Mouse (Mus musculus) kidney, adult 11 months (tissue): ENCODE data around the gene Ppp2r5a.

Experiments used
- DNase-seq: peaks from one replicate; pipeline ENCODE4 v3.0.0; 2022

Ppp2r5a gene

DNA sequence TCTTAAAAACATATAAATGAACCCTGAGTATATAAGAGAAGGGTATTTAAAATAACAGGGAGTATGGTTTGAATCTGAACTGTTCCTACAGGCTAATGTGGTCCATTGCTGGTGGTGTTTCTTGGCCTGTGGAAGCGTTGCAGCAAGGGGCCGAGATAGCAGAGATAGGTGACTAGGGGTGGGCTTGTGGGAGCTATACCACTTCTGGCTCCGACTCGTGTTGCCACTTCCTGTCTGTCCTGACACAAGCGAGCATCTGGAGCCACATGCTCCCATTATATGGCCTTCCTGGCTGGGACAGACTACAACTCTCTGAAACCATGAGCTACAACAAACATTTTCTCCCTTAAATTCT is 27.5 kb downstream of the Ppp2r5a start:
- DNase-seq = no peak

DNA sequence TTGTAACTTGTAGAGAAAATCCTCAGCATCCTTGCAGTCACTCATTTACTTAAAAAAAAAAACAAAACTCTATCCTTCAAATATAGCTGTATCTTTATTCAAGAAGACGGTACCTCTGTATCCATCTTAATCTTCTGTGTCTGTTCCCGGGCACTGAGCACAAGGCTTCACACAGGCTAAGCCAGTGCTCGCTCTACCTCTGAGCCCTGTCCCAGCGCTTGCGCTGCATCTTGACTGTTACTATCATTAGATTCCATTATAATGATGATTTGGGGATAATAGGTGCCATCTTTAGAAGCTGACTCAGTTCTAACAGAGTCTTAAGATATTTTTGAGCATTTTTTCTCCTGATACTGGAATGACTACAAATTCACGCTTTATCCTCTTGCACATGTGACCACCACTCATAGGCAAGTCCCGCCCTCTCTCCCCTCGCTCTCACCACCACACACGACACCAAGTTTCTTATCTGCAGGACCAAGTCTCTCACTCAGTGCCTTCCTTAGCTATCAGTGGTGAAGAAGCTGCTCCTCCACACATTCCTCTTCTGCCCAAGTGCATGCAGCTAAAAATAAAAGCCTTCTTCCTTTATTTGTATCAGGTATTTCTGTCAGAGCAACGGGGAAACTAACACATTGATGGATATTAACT is 28.0 kb downstream of the Ppp2r5a start:
- DNase-seq = no peak

DNA sequence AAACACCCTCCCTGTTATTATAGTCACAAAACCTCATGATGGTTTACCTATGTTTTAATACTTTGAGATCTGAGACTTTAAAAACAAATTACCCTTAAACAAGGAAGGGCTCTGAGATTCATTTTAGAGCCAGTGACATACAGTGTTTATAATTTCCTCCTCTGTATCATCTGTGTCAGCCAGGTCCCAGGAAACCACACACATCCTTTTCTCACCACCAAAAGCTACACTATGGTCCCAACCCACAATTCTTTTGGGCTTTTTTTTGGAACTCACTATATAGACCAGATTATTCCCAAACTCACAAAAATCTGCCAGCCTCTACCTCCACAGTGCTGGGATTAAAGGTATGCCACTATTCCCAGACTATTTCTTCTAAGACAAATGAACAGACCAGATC is 33.9 kb downstream of the Ppp2r5a start:
- no peak for DNase-seq

DNA sequence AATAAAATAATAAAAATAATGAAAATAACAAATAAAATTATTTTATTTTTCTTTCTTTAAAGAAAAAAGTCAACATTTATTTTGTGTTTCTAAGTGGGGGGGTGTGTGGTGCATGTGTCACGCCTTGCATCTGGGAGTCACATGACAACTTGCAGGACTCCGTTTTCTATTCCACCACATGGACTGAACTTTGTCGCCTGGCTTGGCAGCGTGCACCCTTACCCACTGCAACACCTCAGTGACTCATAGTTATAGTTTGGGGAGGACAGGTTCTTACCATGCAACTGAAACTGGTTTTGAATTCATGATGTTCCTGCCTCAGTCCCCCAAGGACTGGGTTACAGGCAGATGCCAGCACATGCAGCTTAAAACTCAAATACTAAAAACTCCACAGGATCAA is 34.9 kb downstream of the Ppp2r5a start:
- peak; percentile 65 for DNase-seq

DNA sequence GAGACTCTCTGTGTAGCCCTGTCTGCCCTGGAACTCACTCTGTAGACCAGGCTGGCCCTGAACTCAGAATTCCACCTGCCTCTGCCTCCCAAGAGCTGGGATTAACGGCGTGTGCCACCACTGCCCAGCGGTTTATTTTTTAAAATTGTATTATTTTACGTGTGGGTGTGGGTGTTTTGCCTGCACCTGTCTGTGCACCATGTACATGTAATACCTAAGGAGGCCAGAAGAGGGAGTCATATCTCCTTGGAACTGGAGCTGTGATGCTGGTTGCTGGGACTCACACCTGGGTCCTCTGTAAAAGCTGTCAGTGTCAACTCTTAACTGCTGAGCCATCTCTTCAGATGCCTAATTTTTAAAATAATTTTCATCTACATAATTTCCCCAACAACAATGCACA is 38.6 kb downstream of the Ppp2r5a start:
- no peak for DNase-seq

DNA sequence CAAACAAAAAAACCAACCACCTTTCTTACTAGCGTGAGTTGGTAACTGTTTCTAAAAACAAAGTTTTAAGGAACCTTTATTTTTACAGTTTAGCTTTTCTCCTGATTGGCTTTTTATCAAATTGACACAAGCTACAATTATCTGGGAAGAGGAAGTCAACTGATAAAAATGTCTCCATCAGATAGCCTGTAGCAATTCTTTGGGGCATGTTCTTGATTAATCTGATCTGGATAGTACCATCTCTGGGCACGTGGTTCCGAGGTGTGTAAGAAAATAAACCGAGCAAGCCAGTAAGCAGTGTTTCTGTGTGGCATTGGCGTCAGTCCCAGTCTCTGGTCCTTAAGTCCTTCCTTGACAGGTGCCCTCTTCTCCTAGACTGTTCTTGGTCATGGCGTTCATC is 40.7 kb downstream of the Ppp2r5a start:
- DNase-seq = no peak

DNA sequence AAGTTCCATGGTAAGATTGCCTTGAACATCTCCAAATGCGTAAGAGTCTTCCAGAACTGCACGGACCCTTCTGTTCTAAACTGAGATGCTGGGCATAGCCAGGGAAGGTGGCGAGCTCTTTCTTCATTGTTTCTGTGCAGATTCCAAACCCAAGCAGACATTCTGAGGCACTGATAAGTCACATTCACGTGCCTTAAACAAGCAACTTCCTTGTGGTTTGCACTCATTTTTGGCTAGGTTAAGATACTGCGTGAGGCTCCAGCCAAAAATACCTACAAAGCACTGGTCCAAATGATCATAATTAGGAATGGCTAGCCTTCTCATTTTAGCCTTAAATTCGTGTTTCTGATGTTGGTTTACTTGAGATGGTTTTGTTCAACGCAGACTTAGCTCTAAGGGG is 43.6 kb downstream of the Ppp2r5a start:
- DNase-seq = no peak

DNA sequence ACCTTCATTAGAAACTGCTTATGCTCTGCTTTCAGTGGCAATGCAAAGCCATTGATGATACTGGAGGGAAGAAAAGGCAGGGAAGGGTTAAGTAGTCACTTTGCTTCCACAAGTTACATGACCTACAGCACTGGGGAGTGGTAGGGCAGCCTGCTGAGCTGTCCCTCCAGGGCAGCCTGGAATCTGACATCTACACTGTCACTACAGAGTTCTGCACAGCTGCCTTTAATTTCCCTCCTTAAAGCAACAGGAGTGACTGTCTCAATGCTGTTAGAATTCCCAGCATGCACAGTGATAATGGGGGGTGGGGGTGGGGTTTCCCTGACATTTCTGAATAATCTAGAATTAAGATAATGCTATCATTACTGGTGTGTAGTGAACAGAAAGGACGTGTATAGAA is 46.1 kb downstream of the Ppp2r5a start:
- no peak for DNase-seq

DNA sequence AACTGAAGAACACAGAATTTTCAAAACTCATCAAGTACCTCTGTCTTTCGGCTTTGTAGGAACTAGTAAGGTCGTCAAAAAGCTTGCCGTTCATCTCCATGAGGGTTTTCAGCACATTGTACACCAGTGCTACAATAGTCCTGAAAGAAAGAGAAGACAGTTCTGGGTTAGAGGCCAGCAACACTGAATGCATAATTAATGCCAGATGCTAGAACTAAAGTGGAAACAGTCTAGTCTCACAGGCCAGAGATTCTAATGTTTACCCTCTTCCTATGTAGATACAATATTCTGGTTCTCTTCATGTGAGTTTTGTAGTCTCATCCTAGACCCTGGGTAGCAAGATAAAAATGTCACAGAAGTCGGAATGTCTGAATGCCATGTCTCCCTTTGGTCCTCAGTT is 49.2 kb downstream of the Ppp2r5a start:
- DNase-seq = no peak

DNA sequence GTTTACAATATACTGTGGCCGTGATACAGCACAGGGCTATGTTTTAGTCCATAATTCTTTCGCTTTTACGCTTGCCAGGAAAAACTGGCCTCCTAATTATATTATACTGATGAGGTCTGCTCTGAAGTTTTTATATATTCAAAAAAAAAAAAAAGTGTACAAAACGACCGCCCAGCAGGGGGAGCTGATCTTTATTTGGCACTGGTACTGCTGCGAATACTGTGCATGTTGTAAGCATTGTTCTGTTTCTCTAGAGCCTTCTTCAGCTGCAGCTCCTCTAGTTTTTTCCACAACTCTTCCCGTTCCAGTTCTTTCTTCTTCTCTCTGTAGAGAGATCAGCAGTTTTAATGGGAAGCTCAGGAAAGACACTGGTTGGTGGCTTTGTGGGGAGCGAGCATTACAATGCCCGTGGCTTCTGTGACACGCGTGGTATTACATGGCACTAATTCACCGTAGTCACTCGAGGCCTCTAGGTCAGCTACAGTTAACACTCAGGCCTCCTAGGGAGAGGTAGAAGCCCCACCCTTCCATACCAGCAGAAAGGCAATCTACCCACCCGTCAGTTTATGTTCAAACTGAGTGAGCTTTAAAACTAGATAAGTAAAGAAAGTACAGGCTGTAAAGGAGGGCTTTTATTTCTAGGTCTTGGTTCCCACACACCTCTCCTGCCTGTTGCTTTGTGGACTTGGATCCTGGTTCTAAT is 50.1 kb downstream of the Ppp2r5a start:
- no peak for DNase-seq

DNA sequence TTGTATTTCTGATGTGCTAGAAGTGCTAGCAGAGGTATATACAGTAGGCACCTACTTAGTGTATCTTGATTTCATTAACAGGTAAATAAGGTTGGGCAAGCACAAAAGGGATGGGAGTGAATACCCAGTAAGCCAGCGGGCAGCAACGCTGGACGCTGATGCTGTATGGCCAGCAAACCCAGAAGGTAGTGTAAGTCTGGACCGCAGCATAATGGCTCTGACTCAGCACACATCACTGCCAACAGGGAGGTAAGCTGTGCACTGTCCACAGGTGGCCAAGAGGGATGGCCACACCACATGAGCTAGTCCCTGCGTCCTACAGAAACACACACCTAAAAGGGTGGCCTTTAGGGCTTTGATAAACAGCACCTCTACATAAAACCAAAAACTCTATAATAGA is 52.7 kb downstream of the Ppp2r5a start:
- DNase-seq = no peak

DNA sequence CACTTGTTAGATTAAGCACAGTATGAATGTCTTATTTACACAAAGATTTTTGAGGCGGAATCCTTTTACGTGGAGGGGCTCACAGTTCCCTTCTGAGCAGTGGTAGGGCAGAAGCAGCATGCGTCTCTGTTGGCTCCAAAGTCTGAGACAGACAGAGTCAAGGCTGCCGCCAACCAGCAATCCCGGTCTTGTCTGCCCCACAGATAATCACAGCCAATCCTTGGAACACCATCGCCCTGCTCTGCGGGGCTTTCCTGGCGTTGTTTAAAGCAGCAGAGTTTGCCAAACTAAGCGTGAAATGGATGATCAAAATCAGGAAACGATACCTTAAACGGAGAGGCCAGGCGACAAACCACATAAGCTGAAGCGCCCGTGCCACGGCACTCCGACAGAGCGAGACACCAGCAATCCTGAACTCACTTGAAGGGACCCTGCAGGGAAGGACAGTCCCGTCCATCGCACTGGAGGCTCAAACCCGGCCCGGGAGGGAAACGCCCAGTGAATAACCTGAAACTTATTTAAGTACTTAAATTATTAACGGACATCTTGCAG is 53.5 kb downstream of the Ppp2r5a start:
- no peak for DNase-seq

DNA sequence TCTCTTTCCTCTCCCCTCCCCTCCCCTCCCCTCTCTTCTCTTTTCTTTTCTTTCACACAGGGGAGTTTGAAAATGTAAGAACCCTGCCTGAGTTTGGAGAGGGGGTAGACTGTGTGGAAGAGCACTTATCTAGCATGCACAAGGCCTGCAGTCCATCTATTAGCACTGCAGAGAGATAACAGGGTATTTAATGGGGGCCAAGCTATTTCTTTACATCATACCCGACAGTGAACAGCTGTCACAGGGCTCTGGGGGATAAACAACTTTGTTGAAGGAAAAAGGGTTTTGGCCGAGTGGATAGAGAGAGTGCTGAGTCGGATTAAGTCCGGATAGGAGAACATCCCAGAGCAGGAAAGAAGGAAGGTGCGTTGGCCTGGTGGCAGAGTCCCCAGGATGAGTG is 54.1 kb downstream of the Ppp2r5a start:
- DNase-seq = no peak

DNA sequence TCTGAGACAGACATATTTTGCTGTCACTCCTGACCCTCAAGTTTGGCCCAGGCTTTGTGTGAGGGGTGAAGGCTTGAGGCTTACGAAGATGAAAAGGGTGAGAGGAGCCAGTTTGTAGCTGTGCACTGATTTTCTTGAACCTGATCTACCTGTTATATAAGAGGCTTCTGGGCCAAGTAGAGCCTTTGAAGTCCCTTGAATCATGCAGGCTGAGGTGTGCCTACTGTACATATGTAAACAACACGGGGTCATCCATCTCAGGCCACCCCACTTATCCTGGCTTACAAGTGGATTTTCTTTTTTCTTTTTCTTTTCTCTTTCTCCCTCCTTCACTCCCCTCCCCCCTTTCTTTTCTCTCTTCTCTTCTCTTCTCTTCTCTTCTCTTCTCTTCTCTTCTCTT is 54.5 kb downstream of the Ppp2r5a start:
- DNase-seq = no peak

DNA sequence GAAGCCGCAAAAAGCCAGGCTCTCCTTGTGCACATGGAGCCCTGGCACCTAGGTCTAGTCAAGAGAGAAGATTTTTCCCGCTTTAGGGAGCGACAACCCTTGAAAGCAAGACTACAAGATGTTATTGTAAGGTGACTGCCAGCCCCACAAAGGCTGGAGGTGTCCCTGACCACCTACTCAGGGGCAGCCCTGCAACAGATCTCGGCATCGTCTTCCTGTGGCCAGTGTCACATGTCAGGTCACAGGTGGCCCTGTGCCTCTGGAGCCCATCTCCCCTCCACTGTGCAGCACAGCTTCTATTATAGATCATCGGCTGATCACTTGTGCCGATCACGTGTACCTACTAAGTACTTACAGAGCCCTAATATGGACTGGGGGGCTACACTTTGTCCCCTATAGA is 55.5 kb downstream of the Ppp2r5a start:
- DNase-seq = no peak

DNA sequence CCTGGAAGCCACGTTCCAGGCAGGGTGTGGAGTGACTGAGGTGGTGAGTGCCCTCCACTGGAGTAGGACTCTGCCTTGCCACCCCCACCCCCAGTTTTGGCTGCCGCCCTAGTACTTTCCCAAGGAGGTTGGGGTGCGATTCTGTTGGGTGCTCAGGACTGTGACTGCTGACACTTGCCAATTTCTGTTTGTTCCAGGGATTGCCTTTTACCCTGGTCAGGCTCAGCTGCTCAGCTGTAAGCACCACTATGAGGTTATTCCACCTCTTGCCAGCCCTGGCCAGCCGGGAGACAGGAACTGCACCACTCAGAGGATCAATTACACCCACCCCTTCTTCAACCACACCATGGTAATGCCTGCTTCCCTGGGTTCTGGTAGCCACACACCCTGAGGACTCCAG is 62.5 kb downstream of the Ppp2r5a start:
- DNase-seq = peak; percentile 59

DNA sequence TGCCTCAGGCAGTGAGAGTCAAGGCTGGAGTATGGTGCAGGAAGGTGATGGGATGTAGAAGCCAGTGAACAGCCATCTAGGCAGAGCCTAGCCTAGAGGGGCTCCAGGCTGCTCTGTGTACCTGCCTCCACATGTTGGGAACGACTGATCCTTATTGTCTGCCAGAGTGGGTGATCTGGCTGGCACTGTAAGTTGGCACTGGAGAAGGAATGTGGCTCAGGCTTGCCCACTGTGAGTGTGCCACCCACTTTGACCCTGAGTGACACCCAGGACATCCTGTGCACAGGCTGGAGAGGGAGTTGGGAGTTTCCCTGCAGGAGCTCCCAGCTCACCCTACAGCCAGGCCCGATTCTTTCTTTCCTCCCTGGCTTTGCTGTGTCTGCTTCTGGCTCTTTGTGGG is 63.2 kb downstream of the Ppp2r5a start:
- no peak for DNase-seq

DNA sequence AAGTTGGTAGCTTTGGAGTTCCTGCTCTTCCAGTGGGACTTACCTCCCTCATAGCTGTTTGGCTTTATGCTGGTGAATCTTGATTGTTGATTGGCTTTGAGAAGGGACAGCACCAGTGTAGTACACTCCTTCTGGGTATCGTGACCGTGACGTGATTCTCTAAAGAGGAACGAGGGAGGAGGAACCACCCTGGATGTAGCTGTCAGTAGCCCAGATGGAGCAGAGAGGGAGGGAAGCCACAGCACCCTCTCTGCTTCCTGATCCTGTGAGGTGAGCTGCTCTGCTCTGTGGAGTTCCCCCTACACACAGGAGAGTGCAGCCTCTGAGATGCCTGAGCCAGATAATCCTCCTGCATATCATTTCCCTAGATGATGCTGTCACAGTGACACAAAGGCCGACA is 68.6 kb downstream of the Ppp2r5a start:
- no peak for DNase-seq

DNA sequence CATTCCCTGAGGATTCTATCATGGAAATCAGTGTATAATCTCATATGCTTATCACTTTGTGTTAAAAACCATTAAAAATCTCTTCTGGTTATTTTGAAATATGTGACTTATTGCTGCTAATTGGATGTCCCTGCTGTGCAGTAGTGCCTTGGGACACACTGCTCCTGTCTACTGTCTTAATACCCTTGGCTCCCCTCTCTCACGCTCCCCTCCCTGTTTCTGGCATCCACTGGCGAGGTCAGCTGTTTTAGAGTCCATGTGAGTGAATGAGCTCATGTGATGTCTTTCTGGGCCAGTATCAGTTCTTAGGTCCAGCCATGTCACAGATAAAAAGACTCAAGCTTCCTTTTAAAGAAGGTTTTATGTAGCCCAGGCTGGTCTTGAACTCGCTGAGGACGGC is 72.7 kb downstream of the Ppp2r5a start:
- peak; percentile 67 for DNase-seq

DNA sequence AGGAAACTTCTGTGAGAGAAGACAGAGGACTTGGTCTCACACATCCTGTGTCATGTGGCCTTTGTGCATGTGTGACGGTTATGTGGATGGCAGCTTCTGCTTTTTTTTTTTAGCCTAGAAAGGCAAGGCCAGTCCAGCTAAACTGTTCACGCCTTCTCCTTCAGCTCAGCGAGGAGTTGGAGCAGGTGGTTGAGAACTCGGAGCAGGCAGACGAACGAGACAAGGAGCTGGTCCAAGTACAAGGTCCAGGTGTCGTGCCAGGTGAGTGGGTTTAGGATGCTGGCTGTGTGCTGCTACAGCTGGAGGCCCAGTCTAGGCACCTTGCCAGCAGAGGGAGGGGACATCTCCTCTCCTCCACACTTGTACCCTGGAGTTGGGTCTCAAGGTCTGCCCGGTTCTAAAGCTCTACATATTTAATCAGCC is 75.0 kb downstream of the Ppp2r5a start:
- peak; percentile 97 for DNase-seq

DNA sequence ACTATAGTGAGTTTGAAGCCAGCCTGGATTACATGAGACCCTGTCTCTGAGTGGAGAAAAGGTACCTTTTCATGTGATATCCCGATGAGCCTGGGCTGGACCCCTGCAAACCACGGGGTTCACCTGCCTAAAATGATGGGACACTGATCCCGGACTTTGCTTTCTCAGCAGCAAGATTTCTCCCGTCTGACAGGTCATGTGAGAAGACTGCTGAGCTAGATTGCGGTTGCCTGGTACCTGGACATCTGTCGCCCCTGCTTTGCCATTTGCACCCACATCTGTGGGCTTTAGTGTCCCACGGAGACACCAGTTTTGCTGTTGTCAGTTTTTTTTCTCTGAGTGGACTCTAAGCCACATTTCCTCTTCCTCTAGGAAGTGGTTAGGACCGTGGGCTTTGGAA is 75.8 kb downstream of the Ppp2r5a start:
- peak; percentile 29 for DNase-seq

DNA sequence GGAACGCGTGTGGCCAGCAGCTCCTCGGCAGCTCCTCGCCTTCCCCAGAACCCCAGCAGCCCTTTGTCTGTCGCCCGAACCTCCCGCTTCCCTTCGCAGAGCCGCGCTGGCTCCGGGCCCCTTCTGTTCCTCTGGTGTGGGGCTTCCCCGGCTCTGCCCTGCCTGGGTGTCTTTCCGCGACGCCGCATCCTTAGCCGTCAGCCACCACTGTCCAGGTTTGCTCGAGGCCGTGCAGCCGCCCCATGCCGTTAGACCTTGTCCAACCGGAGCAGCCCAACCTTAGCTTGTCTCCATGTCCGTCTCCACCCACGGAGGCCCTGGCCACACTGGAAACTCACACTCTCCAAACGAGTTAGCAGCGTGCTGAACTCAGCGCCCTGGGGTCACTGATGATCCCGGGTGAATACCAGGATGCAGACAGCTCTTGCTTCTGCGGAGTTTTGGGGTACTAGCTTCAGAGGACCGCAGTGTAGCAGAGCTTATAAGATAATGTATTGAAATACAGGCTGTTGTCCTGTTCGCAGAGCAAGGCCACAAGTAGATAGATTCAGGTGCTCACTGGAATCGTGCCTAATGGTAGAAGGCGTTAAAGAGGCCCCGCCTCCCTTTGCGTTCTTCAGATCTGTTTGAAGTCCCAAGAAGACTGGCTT is 76.7 kb downstream of the Ppp2r5a start:
- DNase-seq = peak; percentile 46

DNA sequence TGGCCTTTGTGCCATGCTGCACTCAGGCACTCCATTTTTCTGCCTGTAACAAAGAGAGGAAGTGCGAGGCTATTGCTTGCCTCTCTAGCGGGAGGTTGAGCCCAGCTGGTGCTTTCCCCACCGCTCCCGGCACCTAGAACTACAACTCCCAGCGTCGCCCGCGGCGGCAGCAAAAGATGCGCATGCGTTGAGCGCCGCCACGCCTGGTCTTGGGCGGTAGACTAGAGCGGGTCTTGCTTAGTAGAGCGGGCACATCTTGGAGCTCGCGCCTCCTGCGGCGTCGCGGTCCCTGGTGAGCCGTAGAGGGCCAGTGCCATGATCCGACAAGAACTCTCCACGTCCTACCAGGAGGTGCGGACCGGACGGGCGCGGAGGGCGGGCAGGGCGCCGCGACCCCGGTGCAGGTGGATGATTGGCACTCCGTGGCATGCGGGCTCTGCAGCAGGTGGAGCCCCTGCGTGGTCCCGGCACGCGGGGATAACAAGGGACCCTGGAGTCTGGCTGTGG is 77.3 kb downstream of the Ppp2r5a start, which contains the start of gene Tmem206:
Tmem206 (plus strand) TSS at position 187 of the 507 bp plus-strand sequence.
- DNase-seq = peak; percentile 91
